Mouse (Mus musculus): ENCODE data around the gene Mrm3. TPM values are rescaled to one million over a fixed set of nuclear protein-coding genes. Genes with fewer than 3 reads are reported as not detected.

The Mrm3 gene
- total RNA-seq, 2 experiments from 2014 or later, result 21.3 to 22.1 TPM

GRCm38 (mm10) chr11:76286534-76287126 is 43.1 kb downstream of the Mrm3 start:
- no peak for DNase-seq (ENCODE audit: low spot score in 2 of 2)

- no peak for DNase-seq (ENCODE audit: low spot score in 2 of 2)
Observed at GRCm38 (mm10) chr11:76287301-76287700, 43.8 kb downstream of the Mrm3 start.

- no peak for DNase-seq (ENCODE audit: low spot score in 2 of 2)
Observed at GRCm38 (mm10) chr11:76288645-76289044, 45.1 kb downstream of the Mrm3 start.

GRCm38 (mm10) chr11:76290367-76290766 is 46.9 kb downstream of the Mrm3 start:
- DNase-seq (ENCODE audit: low spot score in 2 of 2), result no peak

GRCm38 (mm10) chr11:76291960-76292359 is 48.4 kb downstream of the Mrm3 start:
- DNase-seq (ENCODE audit: low spot score in 2 of 2), result no peak

- no peak for DNase-seq (ENCODE audit: low spot score in 2 of 2)
Observed at GRCm38 (mm10) chr11:76292398-76292797, 48.9 kb downstream of the Mrm3 start.

- no peak for DNase-seq (ENCODE audit: low spot score in 2 of 2)
Observed at GRCm38 (mm10) chr11:76292831-76293230, 49.3 kb downstream of the Mrm3 start.

GRCm38 (mm10) chr11:76294078-76294477 is 50.6 kb downstream of the Mrm3 start:
- no peak for DNase-seq (ENCODE audit: low spot score in 2 of 2)

- no peak for DNase-seq (ENCODE audit: low spot score in 2 of 2)
Observed at GRCm38 (mm10) chr11:76294836-76295235, 51.3 kb downstream of the Mrm3 start.

GRCm38 (mm10) chr11:76297252-76297651 is 53.7 kb downstream of the Mrm3 start:
- DNase-seq (ENCODE audit: low spot score in 2 of 2), result no peak

GRCm38 (mm10) chr11:76298457-76299000 is 55.0 kb downstream of the Mrm3 start:
- no peak for DNase-seq (ENCODE audit: low spot score in 2 of 2)

Other genes with a start within 250 kb of the Mrm3 start
- gene 1700016K19Rik, start 243.8 kb upstream of the Mrm3 start, total RNA-seq (2021), result not detected
- gene Rflnb, start 215.9 kb upstream of the Mrm3 start, total RNA-seq (2021), result 10 to 100 TPM; 35.5 to 40.1 TPM
- 10 to 100 TPM; 42.2 to 49.3 TPM for gene Vps53, start 64.1 kb upstream of the Mrm3 start, total RNA-seq (2021)
- 10 to 100 TPM in 1 of 2 experiments, 1 to 10 TPM in 1; 9.8 to 10.5 TPM for gene Fam57a, start 64.0 kb upstream of the Mrm3 start, total RNA-seq (2021)
- gene Dbil5, start 26.1 kb upstream of the Mrm3 start, total RNA-seq (2021), result under 1 TPM in 1 of 2 experiments, not detected in 1; 0.59 TPM
- 10 to 100 TPM in 1 of 2 experiments, 1 to 10 TPM in 1; 9.6 to 10.3 TPM for gene Gemin4, start 26.1 kb upstream of the Mrm3 start, total RNA-seq (2021)
- gene Glod4, start within 50 bp of the Mrm3 start, total RNA-seq (2021), result 100 to 1,000 TPM in 1 of 2 experiments, 10 to 100 TPM in 1; 85.6 to 109 TPM
- gene Nxn, start 155.4 kb downstream of the Mrm3 start, total RNA-seq (2021), result 10 to 100 TPM; 26.4 to 28.3 TPM
- gene Timm22, start 163.2 kb downstream of the Mrm3 start, total RNA-seq (2021), result 10 to 100 TPM; 46.5 to 52.9 TPM

Data from adrenal gland, postnatal 4 days (tissue).